Mouse (Mus musculus): ENCODE results near the gene Vamp2. TPM values are rescaled to one million over a fixed set of nuclear protein-coding genes. Genes with fewer than 3 reads are reported as not detected.

Vamp2 gene
- polyA plus RNA-seq, 1 experiment from 2014 or later, result 82.2 TPM

- WGBS, result under 1% methylated on average over 37 of the region's 37 CpGs
- Histone ChIP-seq H3K9me3 (replicated peaks) (no peaks in the 10 kb centered on the region), H3K4me1 (replicated peaks) (peaks cover 59% of the 10 kb centered on the region), H3K4me3 (peak within 1 kb of the TSS; percentile 73), H3K9ac (peak within 1 kb of the TSS; percentile 86), H3K27ac (peak within 1 kb of the TSS; percentile 99), H3K27me3 (no peaks in the 10 kb centered on the region), H3K36me3 (peaks cover 18% of the 10 kb centered on the region), H3K4me2 (peak within 1 kb of the TSS; percentile 83)
- ATAC-seq (replicated peaks; ENCODE audit: insufficient number of reproducible peaks, insufficient read depth, low FRiP score, low read depth), result peak; percentile 84
These were observed 6.6 kb downstream of the Vamp2 start, which contains the start of gene Per1 for GRCm38 (mm10) chr11:69094697-69095429. Per1 (plus strand) TSS chr11:69095217.

DNA sequence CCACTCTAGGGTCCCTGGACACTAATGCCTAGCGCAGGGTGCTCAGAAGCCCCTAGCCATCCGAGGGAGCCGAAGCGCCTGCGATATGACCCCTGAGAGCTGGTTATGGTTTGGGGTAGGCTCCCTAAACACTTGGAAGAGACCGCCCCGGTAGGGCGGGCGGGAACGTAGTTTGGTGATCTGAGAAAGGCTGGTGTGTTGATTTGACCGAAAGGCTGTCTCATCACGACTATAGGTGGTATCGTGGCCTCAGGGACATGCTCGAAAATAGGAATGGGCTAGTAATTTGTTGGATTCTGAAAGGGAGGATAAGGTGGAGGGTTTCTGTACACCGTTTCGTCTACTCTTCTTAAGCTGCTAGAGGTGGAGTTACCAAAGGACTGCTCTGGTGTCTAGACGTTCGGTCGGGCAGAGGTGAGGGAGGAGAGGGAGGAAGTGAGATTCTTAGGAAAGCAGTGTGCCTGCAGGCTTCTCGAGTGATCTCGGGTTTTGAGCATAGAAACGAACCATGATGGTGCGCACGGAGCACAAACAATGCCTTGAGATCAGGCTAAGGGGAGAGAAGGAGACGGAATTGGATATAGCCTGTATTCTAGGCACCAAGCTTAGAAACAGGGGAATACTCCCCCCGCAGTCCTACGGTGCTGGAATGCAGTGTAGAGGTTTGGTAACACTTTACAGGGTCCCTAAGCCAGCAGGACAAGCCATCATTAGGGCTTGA lies 7.4 kb downstream of the Vamp2 start:
- WGBS, result under 1% methylated on average over 27 of the region's 27 CpGs
- H3K4me2 ChIP-seq, result peak overlapping the region; percentile 83
- H3K9ac ChIP-seq, result peak overlapping the region; percentile 86
- H3K4me1 ChIP-seq (replicated peaks), result peaks cover 58% of the 10 kb centered on the region
- peaks cover 19% of the 10 kb centered on the region for H3K36me3 ChIP-seq
- ATAC-seq (replicated peaks; ENCODE audit: insufficient number of reproducible peaks, insufficient read depth, low FRiP score, low read depth), result no peak
- peak overlapping the region; percentile 73 for H3K4me3 ChIP-seq
- no peaks in the 10 kb centered on the region for H3K27me3 ChIP-seq
- peak overlapping the region; percentile 99 for H3K27ac ChIP-seq
- no peaks in the 10 kb centered on the region for H3K9me3 ChIP-seq (replicated peaks)

- no peak for ATAC-seq (replicated peaks; ENCODE audit: insufficient number of reproducible peaks, insufficient read depth, low FRiP score, low read depth)
- H3K9ac ChIP-seq, result peak overlapping the region; percentile 86
- H3K4me3 ChIP-seq, result peak overlapping the region; percentile 73
- peak overlapping the region; percentile 83 for H3K4me2 ChIP-seq
- H3K9me3 ChIP-seq (replicated peaks), result no peaks in the 10 kb centered on the region
- H3K36me3 ChIP-seq, result peaks cover 25% of the 10 kb centered on the region
- peak overlapping the region; percentile 99 for H3K27ac ChIP-seq
- WGBS, result 9% methylated on average over 9 of the region's 9 CpGs
- peaks cover 62% of the 10 kb centered on the region for H3K4me1 ChIP-seq (replicated peaks)
- no peaks in the 10 kb centered on the region for H3K27me3 ChIP-seq
These were observed 8.2 kb downstream of the Vamp2 start for GRCm38 (mm10) chr11:69096360-69096986.

- ATAC-seq (replicated peaks; ENCODE audit: insufficient number of reproducible peaks, insufficient read depth, low FRiP score, low read depth), result peak; percentile 65
- no peaks in the 10 kb centered on the region for H3K27me3 ChIP-seq
- H3K4me3 ChIP-seq, result peak overlapping the region; percentile 73
- H3K27ac ChIP-seq, result peak overlapping the region; percentile 99
- peaks cover 25% of the 10 kb centered on the region for H3K36me3 ChIP-seq
- H3K4me1 ChIP-seq (replicated peaks), result peaks cover 56% of the 10 kb centered on the region
- H3K4me2 ChIP-seq, result peak overlapping the region; percentile 83
- H3K9me3 ChIP-seq (replicated peaks), result no peaks in the 10 kb centered on the region
- peak overlapping the region; percentile 86 for H3K9ac ChIP-seq
- 2% methylated on average over 29 of the region's 29 CpGs for WGBS
These were observed 9.0 kb downstream of the Vamp2 start for GRCm38 (mm10) chr11:69096987-69097900.

- Histone ChIP-seq H3K27me3 (no peaks in the 10 kb centered on the region), H3K4me2 (peak overlapping the region; percentile 83), H3K4me3 (peak overlapping the region; percentile 73), H3K9me3 (replicated peaks) (no peaks in the 10 kb centered on the region), H3K27ac (peak overlapping the region; percentile 99), H3K4me1 (replicated peaks) (peaks cover 50% of the 10 kb centered on the region), H3K9ac (peak overlapping the region; percentile 57), H3K36me3 (peaks cover 29% of the 10 kb centered on the region)
- WGBS, result 24% methylated on average over 8 of the region's 8 CpGs
- ATAC-seq (replicated peaks; ENCODE audit: insufficient number of reproducible peaks, insufficient read depth, low FRiP score, low read depth), result no peak
These were observed 9.9 kb downstream of the Vamp2 start for GRCm38 (mm10) chr11:69098039-69098761.

GRCm38 (mm10) chr11:69098762-69099091 lies 10.4 kb downstream of the Vamp2 start:
- Histone ChIP-seq H3K4me2 (peak overlapping the region; percentile 83), H3K36me3 (peaks cover 34% of the 10 kb centered on the region), H3K27ac (peak overlapping the region; percentile 99), H3K4me3 (peak overlapping the region; percentile 73), H3K9ac (peak overlapping the region; percentile 63), H3K4me1 (replicated peaks) (peaks cover 48% of the 10 kb centered on the region), H3K27me3 (no peaks in the 10 kb centered on the region), H3K9me3 (replicated peaks) (no peaks in the 10 kb centered on the region)
- peak; percentile 2 for ATAC-seq (replicated peaks; ENCODE audit: insufficient number of reproducible peaks, insufficient read depth, low FRiP score, low read depth)
- 0% methylated on average over 19 of the region's 19 CpGs for WGBS

- WGBS, result under 1% methylated on average over 22 of the region's 22 CpGs
- Histone ChIP-seq H3K4me2 (peak overlapping the region; percentile 83), H3K27ac (peak overlapping the region; percentile 99), H3K4me1 (replicated peaks) (peaks cover 42% of the 10 kb centered on the region), H3K9ac (peak overlapping the region; percentile 63), H3K27me3 (no peaks in the 10 kb centered on the region), H3K9me3 (replicated peaks) (no peaks in the 10 kb centered on the region), H3K4me3 (peak overlapping the region; percentile 73), H3K36me3 (peaks cover 41% of the 10 kb centered on the region)
- no peak for ATAC-seq (replicated peaks; ENCODE audit: insufficient number of reproducible peaks, insufficient read depth, low FRiP score, low read depth)
These were observed 11.1 kb downstream of the Vamp2 start for GRCm38 (mm10) chr11:69099177-69099914.

- Histone ChIP-seq H3K9ac (peak overlapping the region; percentile 63), H3K36me3 (peaks cover 46% of the 10 kb centered on the region), H3K4me1 (replicated peaks) (peaks cover 40% of the 10 kb centered on the region), H3K27me3 (no peaks in the 10 kb centered on the region), H3K4me3 (peak overlapping the region; percentile 73), H3K9me3 (replicated peaks) (no peaks in the 10 kb centered on the region), H3K27ac (peak overlapping the region; percentile 99), H3K4me2 (peak overlapping the region; percentile 83)
- peak; percentile 21 for ATAC-seq (replicated peaks; ENCODE audit: insufficient number of reproducible peaks, insufficient read depth, low FRiP score, low read depth)
- WGBS, result under 1% methylated on average over 23 of the region's 23 CpGs
These were observed 11.6 kb downstream of the Vamp2 start for GRCm38 (mm10) chr11:69099915-69100345.

DNA sequence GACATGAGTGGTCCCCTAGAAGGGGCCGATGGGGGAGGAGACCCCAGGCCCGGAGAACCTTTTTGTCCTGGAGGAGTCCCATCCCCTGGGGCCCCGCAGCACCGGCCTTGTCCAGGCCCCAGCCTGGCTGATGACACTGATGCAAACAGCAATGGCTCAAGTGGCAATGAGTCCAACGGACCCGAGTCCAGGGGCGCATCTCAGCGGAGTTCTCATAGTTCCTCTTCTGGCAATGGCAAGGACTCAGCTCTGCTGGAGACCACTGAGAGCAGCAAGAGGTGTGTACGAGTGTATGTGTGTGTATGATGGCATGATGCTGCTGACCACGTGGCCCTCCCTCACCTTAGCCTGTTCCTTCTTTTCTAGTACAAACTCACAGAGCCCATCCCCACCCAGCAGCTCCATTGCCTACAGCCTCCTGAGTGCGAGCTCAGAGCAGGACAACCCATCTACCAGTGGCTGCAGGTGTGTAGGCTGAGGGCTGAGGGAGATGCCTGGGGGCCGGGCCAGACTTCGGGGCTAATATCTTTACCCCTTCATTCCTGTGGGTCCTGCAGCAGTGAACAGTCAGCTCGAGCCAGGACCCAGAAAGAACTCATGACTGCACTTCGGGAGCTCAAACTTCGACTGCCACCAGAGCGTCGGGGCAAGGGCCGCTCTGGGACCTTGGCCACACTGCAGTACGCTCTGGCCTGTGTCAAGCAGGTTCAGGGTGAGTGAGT lies 12.5 kb downstream of the Vamp2 start:
- Histone ChIP-seq H3K9me3 (replicated peaks) (no peaks in the 10 kb centered on the region), H3K36me3 (peaks cover 55% of the 10 kb centered on the region), H3K4me1 (replicated peaks) (peaks cover 40% of the 10 kb centered on the region), H3K4me2 (peak overlapping the region; percentile 83), H3K27ac (peak overlapping the region; percentile 99), H3K9ac (peak overlapping the region; percentile 63), H3K27me3 (no peaks in the 10 kb centered on the region), H3K4me3 (peak overlapping the region; percentile 73)
- 85% methylated on average over 20 of the region's 20 CpGs for WGBS
- ATAC-seq (replicated peaks; ENCODE audit: insufficient number of reproducible peaks, insufficient read depth, low FRiP score, low read depth), result no peak
